Mouse (Mus musculus) embryonic facial prominence, embryonic 11.5 days (tissue): ENCODE measurements around the gene Acss2. TPM values are rescaled to one million over a fixed set of nuclear protein-coding genes. Genes with fewer than 3 reads are reported as not detected.

Source experiments
- ATAC-seq: fragments of 200-750 bp; cut with Nextera tagmentation; replicated peaks from 2 replicates; pipeline ENCODE4 v1.8.0; 2017; ENCODE audit warnings: low read depth; ENCODE audit not compliant: insufficient number of reproducible peaks, low FRiP score, low TSS enrichment
- DNase-seq: peaks from one replicate; pipeline ENCODE4 v3.0.0-alpha.2; 2015; ENCODE audit warnings: low spot score
- H3K27ac ChIP-seq: fragments of 300-500 bp; sonication (generic); replicated peaks from 2 replicates; pipeline ENCODE4 v1.5.1; 2014; ENCODE audit warnings: mild to moderate bottlenecking, low read depth, low read length, control low read depth
- H3K27me3 ChIP-seq: fragments of 300-500 bp; sonication (generic); 2 replicates; pipeline ENCODE4 v1.6.1; 2014; ENCODE audit warnings: mild to moderate bottlenecking, low read length, moderate library complexity, mixed read lengths; ENCODE audit not compliant: control insufficient read depth, insufficient read depth
- H3K36me3 ChIP-seq: fragments of 300-500 bp; sonication (generic); replicated peaks from 2 replicates; pipeline ENCODE4 v1.6.1; 2014; ENCODE audit warnings: low read depth, mild to moderate bottlenecking, low read length, moderate library complexity, mixed read lengths; ENCODE audit not compliant: control insufficient read depth, insufficient read depth
- H3K4me1 ChIP-seq: fragments of 300-500 bp; sonication (generic); 2 replicates; pipeline ENCODE4 v1.6.1; 2014; ENCODE audit warnings: low read length, mixed read lengths; ENCODE audit not compliant: control insufficient read depth, insufficient read depth
- H3K4me2 ChIP-seq: fragments of 300-500 bp; sonication (generic); 2 replicates; pipeline ENCODE4 v1.6.1; 2014; ENCODE audit warnings: low read depth, mild to moderate bottlenecking, control low read depth, low read length, moderate library complexity
- H3K4me3 ChIP-seq: fragments of 300-500 bp; sonication (generic); 2 replicates; pipeline ENCODE4 v1.5.1; 2014; ENCODE audit warnings: low read depth, low read length, control low read depth
- H3K9ac ChIP-seq: fragments of 300-500 bp; sonication (generic); replicated peaks from 2 replicates; pipeline ENCODE4 v1.6.1; 2014; ENCODE audit warnings: mild to moderate bottlenecking, control low read depth, low read length
- H3K9me3 ChIP-seq: fragments of 300-500 bp; sonication (generic); replicated peaks from 2 replicates; pipeline ENCODE4 v1.6.1; 2016; ENCODE audit warnings: mild to moderate bottlenecking, low read length, inconsistent platforms, mixed read lengths; ENCODE audit not compliant: control insufficient read depth
- WGBS: fragments of 180-500 bp; shearing (Covaris S2); extraction: QIAGEN DNeasy Blood & Tissue Kit; methylation state at CpG from one replicate; pipeline ENCODE4 v1.1.7; 2014; 5-methylcytosine and 5-hydroxymethylcytosine counted together
- polyA plus RNA-seq: library from polyadenylated mRNA; unstranded; fragments of >200 nt; fragmentation: Nextera tagmentation; extraction: Ambion mirVana; gene quantifications from 2 replicates; pipeline ENCODE4 v1.2.1, GENCODE M21; 2014

Gene Acss2
- polyA plus RNA-seq, 1 experiment from 2014 or later, result 14.3 TPM

- H3K27ac ChIP-seq, result no peak overlapping the region
- DNase-seq (no peak), ATAC-seq (no peak)
- H3K27me3 ChIP-seq, result no peaks in the 10 kb centered on the region
- H3K4me2 ChIP-seq, result no peak overlapping the region
- no peaks in the 10 kb centered on the region for H3K9me3 ChIP-seq
- no peaks in the 10 kb centered on the region for H3K36me3 ChIP-seq
- no peak overlapping the region for H3K9ac ChIP-seq
- no peaks in the 10 kb centered on the region for H3K4me1 ChIP-seq
- WGBS, result 73% methylated on average over 1 of the region's 1 CpGs
- no peak overlapping the region for H3K4me3 ChIP-seq
Measured at GRCm38 (mm10) chr2:155546955-155547354, 29.2 kb downstream of the Acss2 start.

GRCm38 (mm10) chr2:155552336-155552735, 34.6 kb downstream of the Acss2 start:
- no peak overlapping the region for H3K4me2 ChIP-seq
- ATAC-seq (no peak), DNase-seq (no peak)
- no peak overlapping the region for H3K4me3 ChIP-seq
- no peak overlapping the region for H3K9ac ChIP-seq
- no peaks in the 10 kb centered on the region for H3K4me1 ChIP-seq
- no peaks in the 10 kb centered on the region for H3K27me3 ChIP-seq
- no peak overlapping the region for H3K27ac ChIP-seq
- no peaks in the 10 kb centered on the region for H3K9me3 ChIP-seq
- no peaks in the 10 kb centered on the region for H3K36me3 ChIP-seq

- no peak overlapping the region for H3K4me2 ChIP-seq
- DNase-seq, result no peak
- ATAC-seq, result no peak
- no peak overlapping the region for H3K4me3 ChIP-seq
- H3K27me3 ChIP-seq, result no peaks in the 10 kb centered on the region
- no peak overlapping the region for H3K27ac ChIP-seq
- H3K36me3 ChIP-seq, result no peaks in the 10 kb centered on the region
- H3K9ac ChIP-seq, result no peak overlapping the region
- no peaks in the 10 kb centered on the region for H3K9me3 ChIP-seq
- no peaks in the 10 kb centered on the region for H3K4me1 ChIP-seq
Measured at GRCm38 (mm10) chr2:155552949-155553354, 35.2 kb downstream of the Acss2 start.

GRCm38 (mm10) chr2:155554426-155554985, 36.8 kb downstream of the Acss2 start:
- DNase-seq (no peak), ATAC-seq (no peak)
- Histone ChIP-seq H3K27me3 (no peaks in the 10 kb centered on the region), H3K9ac (no peak overlapping the region), H3K4me3 (no peak overlapping the region), H3K9me3 (no peaks in the 10 kb centered on the region), H3K4me1 (no peaks in the 10 kb centered on the region), H3K27ac (no peak overlapping the region), H3K36me3 (no peaks in the 10 kb centered on the region), H3K4me2 (no peak overlapping the region)
- WGBS, result 90% methylated on average over 2 of the region's 2 CpGs

- Histone ChIP-seq H3K4me2 (no peak overlapping the region), H3K9me3 (no peaks in the 10 kb centered on the region), H3K9ac (no peak overlapping the region), H3K27ac (no peak overlapping the region), H3K36me3 (no peaks in the 10 kb centered on the region), H3K4me3 (no peak overlapping the region), H3K4me1 (no peaks in the 10 kb centered on the region), H3K27me3 (no peaks in the 10 kb centered on the region)
- ATAC-seq, result no peak
- DNase-seq, result no peak
- WGBS, result 57% methylated on average over 1 of the region's 1 CpGs
Measured at GRCm38 (mm10) chr2:155562209-155562608, 44.5 kb downstream of the Acss2 start.

- Histone ChIP-seq H3K9me3 (no peaks in the 10 kb centered on the region), H3K4me3 (no peak overlapping the region), H3K4me1 (no peaks in the 10 kb centered on the region), H3K27ac (no peak overlapping the region), H3K27me3 (no peaks in the 10 kb centered on the region), H3K9ac (no peak overlapping the region), H3K4me2 (no peak overlapping the region), H3K36me3 (no peaks in the 10 kb centered on the region)
- WGBS, result 76% methylated on average over 4 of the region's 4 CpGs
- ATAC-seq (no peak), DNase-seq (no peak)
Measured at GRCm38 (mm10) chr2:155562934-155563333, 45.2 kb downstream of the Acss2 start.

GRCm38 (mm10) chr2:155567751-155568150, 50.0 kb downstream of the Acss2 start:
- WGBS, result 84% methylated on average over 5 of the region's 5 CpGs
- DNase-seq, result no peak
- H3K27me3 ChIP-seq, result no peaks in the 10 kb centered on the region
- no peak overlapping the region for H3K4me3 ChIP-seq
- H3K9me3 ChIP-seq, result no peaks in the 10 kb centered on the region
- no peak overlapping the region for H3K9ac ChIP-seq
- no peak for ATAC-seq
- H3K4me2 ChIP-seq, result no peak overlapping the region
- no peak overlapping the region for H3K27ac ChIP-seq
- H3K36me3 ChIP-seq, result no peaks in the 10 kb centered on the region
- H3K4me1 ChIP-seq, result no peaks in the 10 kb centered on the region

- Histone ChIP-seq H3K4me1 (no peaks in the 10 kb centered on the region), H3K27me3 (no peaks in the 10 kb centered on the region), H3K9me3 (no peaks in the 10 kb centered on the region), H3K27ac (no peak overlapping the region), H3K4me2 (no peak overlapping the region), H3K4me3 (no peak overlapping the region), H3K9ac (no peak overlapping the region), H3K36me3 (no peaks in the 10 kb centered on the region)
- DNase-seq (no peak), ATAC-seq (no peak)
- WGBS, result 48% methylated on average over 3 of the region's 3 CpGs
Measured at GRCm38 (mm10) chr2:155569223-155569807, 51.6 kb downstream of the Acss2 start.
